Mouse (Mus musculus) T-helper 1 cell (primary cell): Measurements from ENCODE around the gene Cnpy3.

Experiments
- in situ Hi-C: fragments of 300-600 bp; cut with MboI, MseI; formaldehyde crosslinking; loops from one replicate; pipeline ENCODE4 v1.15.1; 2025; ENCODE audit warnings: high pct_unique_total_duplicates

The Cnpy3 gene

DNA sequence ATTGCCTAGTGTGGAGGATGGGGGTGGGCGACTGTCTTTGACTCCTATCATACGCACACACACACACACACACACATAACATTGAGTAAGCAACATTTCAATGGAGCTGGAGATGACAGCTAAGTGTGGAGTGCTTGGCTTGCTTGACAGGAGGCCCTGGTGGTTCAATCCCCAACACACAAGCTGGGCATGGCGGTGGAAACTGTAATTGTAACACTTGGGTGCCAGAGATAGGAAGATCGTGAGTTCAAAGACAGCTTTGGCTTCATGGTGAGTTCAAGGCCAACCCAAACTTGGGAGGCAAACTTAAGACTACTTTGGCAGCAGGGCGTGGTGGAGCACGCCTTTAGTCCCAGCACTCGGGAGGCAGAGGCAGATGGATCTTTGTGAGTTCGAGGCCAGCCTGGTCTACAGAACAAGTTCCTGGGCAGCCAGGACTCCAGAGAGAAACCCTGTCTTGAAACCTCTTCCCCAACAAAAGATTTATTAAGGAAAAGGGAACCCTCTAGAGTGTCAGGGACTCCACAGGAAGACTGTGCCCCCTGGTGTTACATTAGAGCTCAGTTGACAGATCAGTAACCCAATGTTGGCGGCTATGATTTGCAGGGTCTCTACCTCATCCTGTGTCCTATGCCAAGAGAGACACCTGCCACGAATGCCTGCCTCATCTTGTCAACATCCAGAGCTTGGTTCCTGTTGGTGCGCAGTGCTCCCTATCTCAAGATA is 37.1 kb downstream of the Cnpy3 start:
- in situ Hi-C loops: loop anchor here (10.0 kb wide), 1 partner anchor 170 kb away; no protein-coding TSS in a partner anchor

DNA sequence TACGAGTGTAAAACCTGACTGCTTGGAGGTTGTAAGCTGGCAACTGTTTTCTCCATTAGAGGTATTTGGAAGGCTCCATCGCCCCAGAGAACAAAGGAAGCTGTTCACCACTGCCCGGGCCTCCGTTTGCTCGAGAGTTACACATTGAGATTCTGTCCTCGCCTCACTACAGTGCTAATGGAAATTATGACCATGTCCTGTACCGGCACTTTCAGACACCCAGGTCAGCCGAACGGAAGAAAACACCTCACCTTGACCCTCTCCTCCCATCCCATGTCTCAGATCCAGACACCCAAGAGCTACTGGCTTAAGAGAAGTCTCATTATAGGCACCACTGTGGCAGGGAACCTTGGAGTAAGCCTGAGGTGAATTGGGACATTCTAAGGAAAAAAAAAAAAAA is 38.2 kb downstream of the Cnpy3 start:
- in situ Hi-C loops: loop anchor here (10.0 kb wide), 1 partner anchor 171 kb away; no protein-coding TSS in a partner anchor

DNA sequence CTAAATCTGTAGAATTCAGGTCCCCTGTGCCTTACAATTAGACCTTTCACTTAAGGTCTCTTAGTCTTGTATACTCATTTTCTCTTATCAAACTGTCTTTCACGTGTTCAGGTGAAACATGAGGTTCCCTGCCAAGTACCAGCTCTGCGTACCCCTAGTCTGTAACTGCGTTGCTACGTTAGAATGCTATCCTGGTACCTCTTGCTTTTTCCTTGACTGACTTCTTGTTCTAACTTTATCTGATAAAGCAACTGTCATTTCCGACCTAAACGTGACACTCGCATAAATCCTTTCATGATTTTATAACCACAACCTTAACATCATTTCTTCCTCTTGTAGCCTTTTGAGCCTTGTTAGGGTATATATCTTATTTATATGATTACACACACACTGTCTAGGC is 39.6 kb downstream of the Cnpy3 start:
- in situ Hi-C loops: loop anchor here (10.0 kb wide), 1 partner anchor 172 kb away; no protein-coding TSS in a partner anchor

- in situ Hi-C loops: loop anchor here (10.0 kb wide), 1 partner anchor 173 kb away; no protein-coding TSS in a partner anchor
These were observed 40.3 kb downstream of the Cnpy3 start for GRCm38 (mm10) chr17:46711612-46712271.

DNA sequence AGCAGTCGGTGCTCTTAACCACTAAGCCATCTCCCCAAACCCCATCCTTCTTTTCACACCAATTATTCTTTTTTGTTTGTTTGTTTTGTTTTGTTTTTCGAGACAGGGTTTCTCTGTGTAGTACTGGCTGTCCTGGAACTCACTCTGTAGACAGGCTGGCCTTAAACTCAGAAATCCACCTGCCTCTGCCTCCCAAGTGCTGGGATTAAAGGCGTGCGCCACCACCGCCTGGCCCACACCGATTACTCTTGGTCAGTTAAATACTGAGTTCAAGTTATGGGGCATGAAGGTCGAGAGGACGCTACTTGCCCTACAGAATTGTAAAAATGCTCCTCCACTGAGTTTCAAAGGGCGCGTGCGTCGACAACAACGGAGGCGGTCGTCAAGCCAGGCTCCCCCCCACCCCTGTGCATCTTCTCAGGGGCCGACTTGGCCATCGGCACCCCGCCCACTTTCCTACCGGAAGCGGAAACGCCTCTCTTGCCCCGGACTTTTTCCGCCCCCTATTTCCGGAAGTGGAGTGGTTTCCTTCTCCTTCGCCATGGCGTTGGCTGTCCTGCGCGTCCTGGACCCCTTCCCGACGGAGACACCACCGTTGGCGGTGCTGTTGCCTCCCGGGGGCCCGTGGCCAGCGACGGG is 40.9 kb downstream of the Cnpy3 start, which contains the start of gene Pex6:
TSS of gene Pex6 (plus strand) at position 505 of the 639 bp plus-strand sequence.
- in situ Hi-C loops: loop anchor here (10.0 kb wide), 1 partner anchor 174 kb away; no protein-coding TSS in a partner anchor

DNA sequence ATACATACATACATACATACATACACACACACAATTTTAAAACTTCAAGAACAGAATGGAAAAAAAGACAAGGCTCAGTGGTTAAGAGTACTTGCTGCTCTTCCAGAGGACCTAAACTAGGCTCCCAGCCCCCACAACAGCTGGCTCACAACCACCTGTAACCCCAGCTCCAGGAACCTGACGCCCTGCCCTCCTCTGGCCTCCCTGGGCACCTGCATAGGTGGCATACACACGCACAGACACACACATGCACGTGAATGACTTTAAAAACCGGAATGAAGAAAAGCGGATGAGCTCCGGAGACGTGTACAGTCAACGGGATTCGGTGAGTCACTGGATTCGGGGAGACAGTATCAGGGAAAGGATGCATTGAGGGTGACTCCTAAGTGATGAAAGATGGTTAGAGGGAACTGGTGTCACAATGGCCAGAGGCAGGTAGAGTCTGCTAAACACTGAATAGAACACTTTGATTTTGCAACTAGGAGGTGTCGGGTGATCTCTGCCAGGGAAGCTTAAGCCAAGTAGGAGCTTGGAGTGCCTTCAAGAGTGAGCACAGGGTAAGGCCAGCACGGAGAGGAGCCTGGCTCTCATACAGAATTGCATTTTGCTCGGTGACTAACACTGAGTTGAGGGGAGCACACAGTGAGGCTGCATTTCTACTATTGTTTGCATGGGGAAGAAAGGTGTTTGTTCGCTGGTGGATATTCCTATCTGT is 45.5 kb downstream of the Cnpy3 start:
- in situ Hi-C loops: no loop called here

DNA sequence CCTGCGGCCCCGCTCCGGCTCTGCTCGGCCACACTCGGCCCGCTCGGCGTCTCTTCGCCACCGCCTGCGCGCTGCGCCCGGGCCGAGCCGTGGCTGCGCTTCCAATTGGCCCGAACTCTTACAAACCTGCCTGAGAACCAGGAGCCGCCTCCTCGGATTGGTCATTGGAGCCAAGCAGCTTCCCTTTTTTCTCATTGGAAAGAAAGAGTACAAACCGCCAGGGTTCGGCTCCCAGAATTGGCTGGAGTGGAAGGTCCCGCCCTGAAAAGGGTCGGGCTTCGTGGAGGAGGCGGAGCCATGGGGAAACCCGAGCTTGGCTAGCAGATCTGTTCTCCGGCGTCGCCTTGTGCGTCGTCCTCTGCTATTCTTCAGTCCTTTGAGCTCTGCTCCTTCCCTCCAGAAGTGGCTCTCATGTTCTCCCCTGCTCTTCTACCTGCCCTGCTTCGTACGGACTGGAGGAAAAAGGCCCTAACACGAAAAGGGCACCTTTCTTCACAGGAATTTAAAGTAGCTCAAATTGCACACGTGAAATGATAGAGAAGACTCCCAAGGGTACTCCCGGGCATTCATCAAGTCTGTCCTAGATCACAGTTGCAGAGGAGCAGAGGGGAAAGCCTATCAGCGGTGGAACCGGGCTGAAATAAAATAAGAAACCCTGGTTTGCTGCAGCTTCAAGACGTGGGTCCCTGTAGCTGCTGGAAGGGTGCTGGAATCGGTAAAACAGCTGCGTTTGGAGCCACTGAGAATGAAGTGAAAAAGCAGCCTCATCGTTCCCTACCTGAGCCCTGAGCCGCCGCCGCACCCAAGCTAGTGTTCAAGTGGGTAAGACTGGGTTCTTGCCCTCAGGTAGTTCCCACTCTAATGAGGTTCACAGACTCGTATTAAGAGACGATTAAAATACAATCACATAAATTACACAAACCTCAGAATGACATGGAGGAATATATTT is 46.9 kb downstream of the Cnpy3 start, which contains the start of gene Ppp2r5d:
TSS of gene Ppp2r5d (minus strand) at position 225 of the 949 bp plus-strand sequence.
- in situ Hi-C loops: no loop called here

GRCm38 (mm10) chr17:46703971-46704886 is 47.8 kb downstream of the Cnpy3 start:
- in situ Hi-C loops: no loop called here

DNA sequence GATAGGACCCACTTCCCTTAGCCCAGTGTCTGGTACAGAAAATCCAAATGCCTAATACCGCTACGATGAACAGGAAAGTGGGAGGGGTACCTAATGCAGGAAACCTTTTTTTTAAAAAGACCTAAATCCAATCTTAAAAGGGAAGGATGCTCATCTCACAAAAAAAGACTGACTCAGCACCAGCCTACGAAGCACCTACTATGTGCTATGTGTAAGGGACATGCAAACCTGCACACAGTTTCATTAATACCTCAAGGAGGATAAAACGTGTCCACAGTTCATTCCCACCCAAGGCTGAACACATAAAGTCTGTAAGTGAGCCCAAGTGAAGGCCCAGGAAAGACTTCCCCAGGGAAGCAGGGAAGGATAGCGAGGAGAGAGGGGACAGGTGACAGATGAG is 49.5 kb downstream of the Cnpy3 start:
- in situ Hi-C loops: no loop called here

DNA sequence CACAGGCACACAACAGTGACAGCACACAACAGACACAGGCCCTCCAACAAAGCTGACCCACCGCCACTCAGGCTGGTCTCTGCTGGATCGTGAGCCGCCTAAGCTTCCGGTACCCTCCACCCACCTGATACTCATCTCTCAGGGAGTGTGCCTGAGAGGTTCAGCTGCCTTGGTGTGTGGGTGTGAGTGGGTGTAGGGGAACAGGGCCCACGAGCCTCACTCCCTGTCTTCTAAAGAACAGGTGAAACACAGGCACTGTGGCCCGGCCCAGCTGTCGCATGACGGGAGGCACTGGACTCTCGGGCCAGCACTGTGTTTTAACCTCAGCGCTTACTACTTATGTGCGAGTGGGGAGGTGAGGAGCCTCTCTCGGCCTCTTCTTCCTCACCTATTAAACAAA is 49.9 kb downstream of the Cnpy3 start:
- in situ Hi-C loops: no loop called here

DNA sequence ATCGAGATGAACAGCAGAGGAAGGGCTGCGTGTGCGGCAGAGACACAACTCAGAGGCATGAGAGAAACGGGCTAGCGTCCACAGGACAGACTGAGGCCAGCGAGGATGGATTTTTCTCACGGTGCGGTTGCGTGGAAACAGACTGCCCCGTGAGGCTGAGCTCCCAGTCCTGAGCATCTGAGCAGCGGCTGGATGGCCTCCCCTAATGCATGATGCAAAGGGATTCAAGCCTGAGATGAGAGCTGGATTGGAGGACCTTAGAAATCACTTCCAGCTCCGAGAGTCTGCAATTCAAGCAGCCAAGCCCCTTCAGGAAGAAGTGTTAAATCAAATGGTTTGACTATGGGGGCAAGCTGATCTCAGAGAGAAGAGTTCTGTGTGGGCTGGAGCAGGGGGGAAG is 50.5 kb downstream of the Cnpy3 start:
- in situ Hi-C loops: no loop called here

DNA sequence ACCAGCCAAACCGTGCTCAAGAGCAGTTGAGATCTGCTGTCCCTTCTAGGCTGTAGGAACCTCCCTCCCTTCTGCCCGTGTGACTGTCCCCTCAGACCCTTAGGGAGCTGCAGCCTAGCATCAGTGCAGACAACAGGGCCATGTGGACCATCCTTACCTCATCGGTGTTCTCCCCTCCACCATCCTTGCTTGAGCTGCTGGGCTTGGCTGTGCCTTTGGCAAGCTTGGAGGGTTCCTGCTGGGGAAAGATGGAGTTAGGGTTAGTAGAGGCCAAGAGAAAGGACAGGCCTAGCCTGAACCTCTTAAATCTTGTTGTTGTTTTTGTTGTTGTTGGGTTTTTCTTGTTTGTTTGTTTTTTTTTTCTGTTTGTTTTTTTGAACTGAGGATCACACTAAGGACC is 52.1 kb downstream of the Cnpy3 start:
- in situ Hi-C loops: no loop called here

- in situ Hi-C loops: no loop called here
These were observed 52.8 kb downstream of the Cnpy3 start for GRCm38 (mm10) chr17:46699245-46699644.

- in situ Hi-C loops: no loop called here
These were observed 53.5 kb downstream of the Cnpy3 start for GRCm38 (mm10) chr17:46698515-46698914.

GRCm38 (mm10) chr17:46694517-46695063 is 57.4 kb downstream of the Cnpy3 start:
- in situ Hi-C loops: no loop called here

GRCm38 (mm10) chr17:46691390-46691789 is 60.6 kb downstream of the Cnpy3 start:
- in situ Hi-C loops: no loop called here

DNA sequence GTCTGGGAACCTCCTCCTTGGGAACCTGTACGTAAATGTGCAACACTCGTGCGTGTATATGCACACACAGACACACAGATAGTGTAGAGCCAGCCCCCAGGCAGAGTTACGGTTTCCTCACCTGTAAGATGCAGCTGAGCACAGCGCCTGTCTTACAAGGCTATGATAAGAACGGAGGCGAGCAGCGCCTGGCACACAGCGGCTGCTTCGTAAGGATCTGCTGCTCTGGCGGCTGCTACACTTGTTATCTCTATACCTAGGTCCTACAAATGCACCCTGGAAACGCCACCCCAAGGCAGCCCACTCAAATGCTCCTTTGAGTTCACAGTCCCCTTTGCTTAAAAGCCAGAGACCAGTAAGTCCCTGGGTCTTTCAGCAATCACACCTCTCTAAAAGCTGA is 61.3 kb downstream of the Cnpy3 start:
- in situ Hi-C loops: no loop called here

DNA sequence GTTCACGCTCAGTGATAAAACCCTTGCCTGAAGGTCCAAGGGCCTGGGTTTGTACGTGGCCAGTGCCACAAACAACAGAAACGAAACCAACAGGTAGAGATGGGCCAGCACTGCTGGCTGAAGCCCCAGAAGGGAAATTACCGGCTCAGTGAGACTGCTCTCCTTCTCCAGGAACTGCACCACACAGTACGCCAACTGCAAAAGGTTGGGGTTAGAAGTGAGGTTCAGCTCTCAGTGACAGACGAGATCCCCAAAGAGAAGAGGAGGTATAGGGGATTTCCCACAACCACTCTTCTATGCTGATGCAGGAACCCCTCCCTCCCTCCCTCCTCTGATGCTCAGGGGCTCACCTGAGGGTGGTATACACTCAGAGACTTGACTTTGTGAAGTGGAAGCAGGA is 66.1 kb downstream of the Cnpy3 start:
- in situ Hi-C loops: no loop called here
